In the genomic region with DNA sequence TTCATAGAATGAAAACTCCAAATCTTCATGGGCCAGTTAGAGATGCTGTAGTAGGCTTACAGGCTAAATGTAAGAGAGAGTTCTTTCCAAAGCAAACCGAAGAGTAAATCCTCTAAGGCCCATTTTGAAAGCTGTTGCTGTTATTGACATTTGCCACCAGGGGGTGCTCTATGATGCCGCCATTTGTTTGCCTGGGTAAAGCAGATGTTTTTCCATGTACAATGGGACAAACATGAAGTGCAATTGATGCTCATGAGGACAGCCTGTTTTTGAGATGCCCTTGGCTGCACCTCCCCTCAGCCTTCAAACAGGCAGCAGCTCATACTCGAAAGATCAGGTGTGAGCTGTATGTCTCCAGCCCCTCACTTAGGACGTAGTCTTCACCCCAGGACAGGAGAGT, we compare ENCODE assay signal across 10 mouse cellular contexts.
DNase-seq lines count a peak whose midpoint lies in the region; ATAC-seq lines count a peak whose summit lies in the region.
"Had no signal": no experiment of that assay in that cellular context is flagged by ENCODE, and none has a peak within 500 bp of the region (broad histone marks: within the 10 kb centered on the region; RNA-seq: fewer than 3 reads in every experiment).

No protein-coding gene starts in this region.

- WGBS in heart, embryonic 12.5 days = 43% methylated on average over 4 of the region's 4 CpGs

- peaks cover 40% of the 10 kb centered on the region for H3K27me3 ChIP-seq in heart, embryonic 12.5 days (replicated peaks)

- no peaks in the 10 kb centered on the region for H3K36me3 ChIP-seq in heart, embryonic 12.5 days
- H3K36me3 ChIP-seq: embryonic facial prominence, embryonic 15.5 days; limb, embryonic 15.5 days had no signal

- peak; percentile 40 to 79 for DNase-seq in heart, adult 18-20 months
- DNase-seq in urinary bladder, postnatal 14 days (ENCODE audit: low spot score) = peak; percentile 34
- no peak for DNase-seq in urinary bladder, postnatal 4 days (ENCODE audit: low spot score in 2 of 2)
- DNase-seq in cerebellum, postnatal 10 days = peak; percentile 70 to 79
- peak; percentile 16 to 58 for DNase-seq in kidney, postnatal 25 days
- peak; percentile 23 for DNase-seq in retina, adult 2 months (ENCODE audit: low read depth, low spot score)

- no peak overlapping the region for H3K4me2 ChIP-seq in heart, embryonic 12.5 days
- H3K4me2 ChIP-seq: embryonic facial prominence, embryonic 15.5 days; limb, embryonic 15.5 days had no signal

- no peaks in the 10 kb centered on the region for H3K9me3 ChIP-seq in heart, embryonic 12.5 days (replicated peaks)
- H3K9me3 ChIP-seq: embryonic facial prominence, embryonic 15.5 days; limb, embryonic 15.5 days had no signal

- peaks cover 13% of the 10 kb centered on the region for H3K4me1 ChIP-seq in heart, embryonic 12.5 days (replicated peaks)

- ATAC-seq in heart, embryonic 12.5 days (ENCODE audit: insufficient number of reproducible peaks, low FRiP score) = no peak
- ATAC-seq in erythroblast, adult 5-6 weeks (replicated peaks; ENCODE audit: low FRiP score, poor library complexity, severe bottlenecking) = no peak

- no peak overlapping the region for H3K27ac ChIP-seq in heart, embryonic 12.5 days (ENCODE audit: poor library complexity, severe bottlenecking)
- H3K27ac ChIP-seq: embryonic facial prominence, embryonic 15.5 days; limb, embryonic 15.5 days had no signal

- H3K4me3 ChIP-seq in heart, embryonic 12.5 days = no peak overlapping the region
- H3K4me3 ChIP-seq: embryonic facial prominence, embryonic 15.5 days; limb, embryonic 15.5 days had no signal

- no peak overlapping the region for H3K9ac ChIP-seq in heart, embryonic 12.5 days
- H3K9ac ChIP-seq: embryonic facial prominence, embryonic 15.5 days; limb, embryonic 15.5 days had no signal

Comparison
In these comparisons a context has a peak if more than half of its experiments do, and no peak if none do; other contexts are left out.
1. DNase-seq: peak in heart, adult 18-20 months (2 of 2), urinary bladder, postnatal 14 days (single experiment), cerebellum, postnatal 10 days (2 of 2), kidney, postnatal 25 days (2 of 2) and retina, adult 2 months (single experiment); none in urinary bladder, postnatal 4 days (0 of 2).